Comparison of ENCODE assay signal across 14 mouse cellular contexts in the genomic region with DNA sequence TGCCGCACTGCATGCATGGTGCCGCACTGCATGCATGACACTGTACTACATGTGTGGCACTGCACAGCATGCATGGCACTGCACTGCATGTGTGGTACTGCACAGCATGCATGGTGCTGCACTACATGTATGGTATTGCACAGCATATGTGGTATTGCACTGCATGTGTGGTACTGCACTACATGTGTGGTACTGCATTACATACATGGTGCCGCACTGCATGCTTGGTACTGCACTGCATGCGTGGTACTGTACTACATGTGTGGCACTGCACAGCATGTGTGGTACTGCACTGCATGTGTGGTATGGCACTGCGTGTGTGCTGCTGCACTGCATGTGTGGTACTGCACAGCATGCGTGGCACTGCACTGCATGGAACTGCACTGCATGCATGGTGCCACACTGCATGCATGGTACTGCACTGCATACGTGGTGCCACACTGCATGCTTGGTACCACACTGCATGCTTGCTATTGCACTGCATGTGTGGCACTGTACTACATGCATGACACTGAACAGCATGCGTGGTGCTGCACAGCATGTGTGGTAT.
A peak's percentile ranks its signal among the peaks of the same experiment; 100 is the strongest.
DNase-seq lines count a peak whose midpoint lies in the region; ATAC-seq and TF ChIP-seq lines count a peak whose summit lies in the region.
"Had no signal": no experiment of that assay in that cellular context is flagged by ENCODE, and none has a peak within 500 bp of the region (broad histone marks: within the 10 kb centered on the region; RNA-seq: fewer than 3 reads in every experiment).

No protein-coding gene starts in this region.

- H3K9ac ChIP-seq in heart, postnatal 0 days (replicated peaks; ENCODE audit: low read depth, low read length): no peak overlapping the region
- no peak overlapping the region for H3K9ac ChIP-seq in CH12.LX (ENCODE audit: insufficient read depth, low read depth)
- H3K9ac ChIP-seq in forebrain, embryonic 13.5 days: no peak overlapping the region
- H3K9ac ChIP-seq in liver, embryonic 14.5 days (replicated peaks): no peak overlapping the region
- H3K9ac ChIP-seq: lung, embryonic 14.5 days had no signal

- no peaks in the 10 kb centered on the region for H3K27me3 ChIP-seq in heart, postnatal 0 days (ENCODE audit: control insufficient read depth, insufficient read depth, low read length)
- no peaks in the 10 kb centered on the region for H3K27me3 ChIP-seq in CH12.LX (replicated peaks)
- no peaks in the 10 kb centered on the region for H3K27me3 ChIP-seq in forebrain, embryonic 13.5 days
- H3K27me3 ChIP-seq in liver, embryonic 14.5 days (ENCODE audit: control insufficient read depth, insufficient read depth, low read length): no peaks in the 10 kb centered on the region
- H3K27me3 ChIP-seq: Patski had no signal

- 97% methylated on average over 8 of the region's 8 CpGs for WGBS in heart, postnatal 0 days
- 95% methylated on average over 8 of the region's 8 CpGs for WGBS in forebrain, embryonic 13.5 days
- 84% methylated on average over 8 of the region's 8 CpGs for WGBS in liver, embryonic 14.5 days (ENCODE audit: insufficient replicate concordance)

- H3K4me2 ChIP-seq in heart, postnatal 0 days (ENCODE audit: low read depth, low read length): no peak overlapping the region
- H3K4me2 ChIP-seq in CH12.LX (ENCODE audit: insufficient read depth, low read depth, poor library complexity, severe bottlenecking): no peak overlapping the region
- no peak overlapping the region for H3K4me2 ChIP-seq in forebrain, embryonic 13.5 days
- H3K4me2 ChIP-seq in liver, embryonic 14.5 days (ENCODE audit: low read depth): no peak overlapping the region
- H3K4me2 ChIP-seq: lung, embryonic 14.5 days had no signal

- no peaks in the 10 kb centered on the region; the same call in 1 of the 2 replicates for H3K4me1 ChIP-seq in heart, postnatal 0 days (ENCODE audit: control insufficient read depth, insufficient read depth)
- H3K4me1 ChIP-seq in CH12.LX (ENCODE audit: control insufficient read depth in 1 of 2, insufficient read depth in 2 of 2): peaks cover 14% of the 10 kb centered on the region in 2 experiments
- peaks cover 18% of the 10 kb centered on the region for H3K4me1 ChIP-seq in forebrain, embryonic 13.5 days
- 0 out of 4 replicates have a peak, but pooled peaks cover 0 to 2% of the 10 kb centered on the region in 2 experiments for H3K4me1 ChIP-seq in liver, embryonic 14.5 days (replicated peaks; ENCODE audit: control insufficient read depth in 2 of 2, insufficient read depth in 2 of 2, low read length in 1 of 2)

- TF ChIP-seq EP300 in heart, postnatal 0 days (IDR thresholded peaks at IDR 0.05; ENCODE audit: low read depth): no peak
- TF ChIP-seq EP300 in CH12.LX (IDR thresholded peaks at IDR 0.05; ENCODE audit: low read length): no peak
- no peak for TF ChIP-seq EP300 in liver, embryonic 14.5 days (IDR thresholded peaks at IDR 0.05; ENCODE audit: low read depth)

- H3K36me3 ChIP-seq in heart, postnatal 0 days (replicated peaks; ENCODE audit: control insufficient read depth, insufficient read depth, low read length): no peaks in the 10 kb centered on the region
- H3K36me3 ChIP-seq in CH12.LX (replicated peaks in 1 of 2; ENCODE audit: control insufficient read depth in 1 of 2, insufficient read depth in 1 of 2, low read length in 1 of 2): peaks cover 0 to 7% of the 10 kb centered on the region in 2 experiments
- no peaks in the 10 kb centered on the region for H3K36me3 ChIP-seq in forebrain, embryonic 13.5 days (ENCODE audit: poor library complexity, severe bottlenecking)
- H3K36me3 ChIP-seq in liver, embryonic 14.5 days (replicated peaks; ENCODE audit: control insufficient read depth, insufficient read depth, low read depth): no peaks in the 10 kb centered on the region

- in situ Hi-C loops in CH12.LX (cut with MboI; ENCODE audit: low pct_ligation_motif_present, low pct_unique_long_range_greater_than_20kb, low sequenced_read_pairs): no loop called here

- ATAC-seq in heart, postnatal 0 days (ENCODE audit: insufficient read depth, low read depth): no peak
- ATAC-seq in forebrain, embryonic 13.5 days: peak; percentile 46; the same call in 1 of the 2 replicates
- ATAC-seq in liver, embryonic 14.5 days (ENCODE audit: insufficient read depth): no peak
- ATAC-seq: Patski had no signal

- H3K79me2 ChIP-seq in CH12.LX (replicated peaks; ENCODE audit: control insufficient read depth, extremely low read depth, insufficient read depth, poor library complexity, severe bottlenecking): no peaks in the 10 kb centered on the region

- peak; percentile 0; the same call in 1 of the 2 replicates for TF ChIP-seq CTCF in heart, postnatal 0 days (IDR thresholded peaks at IDR 0.05; ENCODE audit: low read depth)
- no peak for TF ChIP-seq CTCF in CH12.LX (conservative IDR thresholded peaks at IDR 0.05 in 1 of 2, IDR thresholded peaks at IDR 0.05 in 1 of 2; ENCODE audit: low read depth in 2 of 2, low read length in 2 of 2)
- 0 out of 2 replicates have a peak, but pooled peaks have one; percentile 1 for TF ChIP-seq CTCF in liver, embryonic 14.5 days (IDR thresholded peaks at IDR 0.05; ENCODE audit: low read depth)
- TF ChIP-seq CTCF in gastrocnemius, adult 2 months (IDR thresholded peaks at IDR 0.05): no peak

- no peak for TF ChIP-seq POLR2A in CH12.LX (IDR thresholded peaks at IDR 0.05; ENCODE audit: low read depth, low read length)

- TF ChIP-seq RAD21 in CH12.LX (IDR thresholded peaks at IDR 0.05; ENCODE audit: low read depth, low read length): no peak

- H3K27ac ChIP-seq in heart, postnatal 0 days (ENCODE audit: low read depth): no peak overlapping the region
- peak overlapping the region; percentile 8; the same call in 1 of the 2 replicates for H3K27ac ChIP-seq in CH12.LX (ENCODE audit: insufficient read depth, low read depth)
- no peak overlapping the region for H3K27ac ChIP-seq in forebrain, embryonic 13.5 days
- H3K27ac ChIP-seq in liver, embryonic 14.5 days: no peak overlapping the region
- H3K27ac ChIP-seq in gastrocnemius, adult 2 months: no peak overlapping the region

- dilution Hi-C loops in CH12.LX (cut with MboI; ENCODE audit: extremely low pct_ligation_motif_present, extremely low pct_unique_long_range_greater_than_20kb, low sequenced_read_pairs): no loop called here

- no peak overlapping the region for H3K4me3 ChIP-seq in heart, postnatal 0 days (ENCODE audit: low read depth, low read length)
- peak overlapping the region in 1 of 3 experiments; percentile 40 for H3K4me3 ChIP-seq in CH12.LX (replicated peaks in 1 of 3; ENCODE audit: low read depth in 2 of 3, low read length in 2 of 3, poor library complexity in 1 of 3)
- H3K4me3 ChIP-seq in forebrain, embryonic 13.5 days: no peak overlapping the region
- H3K4me3 ChIP-seq in liver, embryonic 14.5 days (ENCODE audit: insufficient read depth in 1 of 2, low read depth in 2 of 2, low read length in 2 of 2): no peak overlapping the region
- H3K4me3 ChIP-seq in gastrocnemius, adult 2 months: no peak overlapping the region

- no peaks in the 10 kb centered on the region for H3K9me3 ChIP-seq in heart, postnatal 0 days (replicated peaks; ENCODE audit: control insufficient read depth, low read length)
- H3K9me3 ChIP-seq in CH12.LX (replicated peaks; ENCODE audit: low read length): no peaks in the 10 kb centered on the region
- H3K9me3 ChIP-seq in forebrain, embryonic 13.5 days (replicated peaks): no peaks in the 10 kb centered on the region
- no peaks in the 10 kb centered on the region for H3K9me3 ChIP-seq in liver, embryonic 14.5 days (ENCODE audit: control insufficient read depth, low read length)

- DNase-seq in heart, postnatal 0 days (ENCODE audit: low spot score): no peak
- no peak for DNase-seq in heart, postnatal 10 days
- no peak for DNase-seq in CH12.LX (ENCODE audit: extremely low read depth)
- DNase-seq in liver, embryonic 14.5 days (ENCODE audit: low read depth in 3 of 3, low spot score in 3 of 3): no peak
- no peak for DNase-seq in right cerebral cortex, postnatal 10 days (ENCODE audit: low spot score in 2 of 2)
- no peak for DNase-seq in left cerebral cortex, adult 8-10 months (ENCODE audit: low spot score in 2 of 2)
- no peak for DNase-seq in gastrocnemius, adult 2 months
- DNase-seq: B cell, adult 2 months; cerebellum, postnatal 10 days; kidney, adult 18-20 months; lung, embryonic 14.5 days; right cerebral cortex, postnatal 14 days had no signal

- intact Hi-C loops in heart, postnatal 10 days (cut with DNase I): no loop called here
- intact Hi-C loops in gastrocnemius, adult 2 months (cut with DNase I): no loop called here

TF ChIP-seq in CH12.LX, 34 proteins besides CTCF, POLR2A, EP300 and RAD21:
- no peak for TF ChIP-seq SIN3A (IDR thresholded peaks at IDR 0.05; ENCODE audit: low read length)
- TF ChIP-seq MAX (IDR thresholded peaks at IDR 0.05; ENCODE audit: low read length): no peak
- no peak for TF ChIP-seq RCOR1 (conservative IDR thresholded peaks at IDR 0.05; ENCODE audit: low read depth, low read length)
- TF ChIP-seq JUN (IDR thresholded peaks at IDR 0.05; ENCODE audit: insufficient read depth, low read depth, low read length): no peak
- no peak for TF ChIP-seq IRF4 (IDR thresholded peaks at IDR 0.05; ENCODE audit: low read depth, low read length)
- TF ChIP-seq UBTF (IDR thresholded peaks at IDR 0.05; ENCODE audit: low read depth, low read length): no peak
- TF ChIP-seq PAX5 (IDR thresholded peaks at IDR 0.05; ENCODE audit: low read length): no peak
- no peak for TF ChIP-seq MYC (IDR thresholded peaks at IDR 0.05; ENCODE audit: low read depth, low read length)
- no peak for TF ChIP-seq SMC3 (IDR thresholded peaks at IDR 0.05; ENCODE audit: low read depth, low read length)
- TF ChIP-seq CHD1 (IDR thresholded peaks at IDR 0.05; ENCODE audit: low read depth, low read length): no peak
- no peak for TF ChIP-seq E2F4 (IDR thresholded peaks at IDR 0.05; ENCODE audit: insufficient replicate concordance, low read depth, low read length)
- TF ChIP-seq ZC3H11A (IDR thresholded peaks at IDR 0.05; ENCODE audit: low read depth, low read length): no peak
TF ChIP-seq in CH12.LX: peak in this region for 0.

Comparison
In these comparisons a context has a peak if more than half of its experiments do, and no peak if none do; other contexts are left out.
1. CTCF ChIP-seq: peak in heart, postnatal 0 days (single experiment) and liver, embryonic 14.5 days (single experiment); none in CH12.LX (0 of 2) and gastrocnemius, adult 2 months (single experiment).